Mouse (Mus musculus) stomach, postnatal 0 days (tissue): ENCODE results near the gene Slit3. TPM values are rescaled to one million over a fixed set of nuclear protein-coding genes. Genes with fewer than 3 reads are reported as not detected.

Experiments used
- ATAC-seq: fragments of 200-750 bp; cut with Nextera tagmentation; 2 replicates; pipeline ENCODE4 v1.8.0; 2017; ENCODE audit not compliant: low FRiP score, low TSS enrichment
- DNase-seq: peaks from one replicate; pipeline ENCODE4 v3.0.0-alpha.2; 2016; ENCODE audit warnings: low spot score
- H3K27ac ChIP-seq: fragments of 300-500 bp; sonication (generic); replicated peaks from 2 replicates; pipeline ENCODE4 v1.5.1; 2014; ENCODE audit warnings: mild to moderate bottlenecking, control low read depth
- H3K27me3 ChIP-seq: fragments of 300-500 bp; sonication (generic); 2 replicates; pipeline ENCODE4 v1.6.1; 2014; ENCODE audit warnings: low read length; ENCODE audit not compliant: control insufficient read depth, insufficient read depth
- H3K36me3 ChIP-seq: fragments of 300-500 bp; sonication (generic); 2 replicates; pipeline ENCODE4 v1.6.1; 2014; ENCODE audit warnings: low read length, mixed read lengths; ENCODE audit not compliant: control insufficient read depth, insufficient read depth
- H3K4me1 ChIP-seq: fragments of 300-500 bp; sonication (generic); replicated peaks from 2 replicates; pipeline ENCODE4 v1.6.1; 2014; ENCODE audit warnings: antibody characterized with exemption; ENCODE audit not compliant: control insufficient read depth, insufficient read depth
- H3K4me2 ChIP-seq: fragments of 300-500 bp; sonication (generic); replicated peaks from 2 replicates; pipeline ENCODE4 v1.6.1; 2014; ENCODE audit warnings: low read depth, mild to moderate bottlenecking, control low read depth, moderate library complexity
- H3K4me3 ChIP-seq: fragments of 300-500 bp; sonication (generic); 2 replicates; pipeline ENCODE4 v1.5.1; 2014; ENCODE audit warnings: low read depth, low read length, control low read depth
- H3K9ac ChIP-seq: fragments of 300-500 bp; sonication (generic); 2 replicates; pipeline ENCODE4 v1.6.1; 2014; ENCODE audit warnings: mild to moderate bottlenecking, low read length, control low read depth, mixed read lengths
- H3K9me3 ChIP-seq: fragments of 300-500 bp; sonication (generic); 2 replicates; pipeline ENCODE4 v1.6.1; 2016; ENCODE audit warnings: low read length; ENCODE audit not compliant: control insufficient read depth
- CTCF ChIP-seq: IDR thresholded peaks from 2 replicates; pipeline ENCODE4 v1.5.1; 2016; ENCODE audit warnings: antibody characterized with exemption, low read depth, mild to moderate bottlenecking, moderate library complexity
- EP300 ChIP-seq: optimal IDR thresholded peaks from 2 replicates; pipeline ENCODE3; 2016; ENCODE audit warnings: antibody characterized with exemption
- WGBS: fragments of 180-500 bp; shearing (Covaris S2); extraction: QIAGEN DNeasy Blood & Tissue Kit; methylation state at CpG from one replicate; pipeline ENCODE4 v1.1.7; 2014; 5-methylcytosine and 5-hydroxymethylcytosine counted together
- microRNA counts: library from miRNA; unstranded; fragments of <30 nt; microRNA quantifications from one replicate; lab custom pipeline; 2015
- microRNA-seq: library from miRNA; unstranded; fragments of <30 nt; microRNA quantifications from one replicate; pipeline ENCODE4, GENCODE M21; 2016
- polyA plus RNA-seq: library from polyadenylated mRNA; unstranded; fragments of >200 nt; fragmentation: Nextera tagmentation; extraction: Ambion mirVana; gene quantifications from 2 replicates; pipeline ENCODE4 v1.2.1, GENCODE M21; 2015

The Slit3 gene
- polyA plus RNA-seq, 1 experiment from 2014 or later = 8.1 TPM

GRCm38 (mm10) chr11:35754906-35755418 is 633.9 kb downstream of the Slit3 start:
- Histone ChIP-seq H3K4me3 (no peak overlapping the region), H3K9me3 (no peaks in the 10 kb centered on the region), H3K4me2 (no peak overlapping the region), H3K36me3 (no peaks in the 10 kb centered on the region), H3K9ac (no peak overlapping the region), H3K27me3 (no peaks in the 10 kb centered on the region), H3K4me1 (no peaks in the 10 kb centered on the region), H3K27ac (peak overlapping the region; percentile 56; the same call in 1 of the 2 replicates)
- ATAC-seq = no peak
- WGBS = 84% methylated on average over 4 of the region's 4 CpGs
- TF ChIP-seq EP300 (no peak), CTCF (no peak)
- no peak for DNase-seq

GRCm38 (mm10) chr11:35755546-35755945 is 634.5 kb downstream of the Slit3 start:
- Histone ChIP-seq H3K36me3 (no peaks in the 10 kb centered on the region), H3K27ac (peak overlapping the region; percentile 56; the same call in 1 of the 2 replicates), H3K9ac (no peak overlapping the region), H3K27me3 (no peaks in the 10 kb centered on the region), H3K4me2 (no peak overlapping the region), H3K4me1 (no peaks in the 10 kb centered on the region), H3K9me3 (no peaks in the 10 kb centered on the region), H3K4me3 (no peak overlapping the region)
- 41% methylated on average over 6 of the region's 6 CpGs for WGBS
- DNase-seq (no peak), ATAC-seq (no peak)
- TF ChIP-seq CTCF (no peak), EP300 (no peak)

- DNase-seq (no peak), ATAC-seq (no peak)
- H3K9me3 ChIP-seq = no peaks in the 10 kb centered on the region
- H3K27me3 ChIP-seq = no peaks in the 10 kb centered on the region
- no peak overlapping the region for H3K4me3 ChIP-seq
- H3K9ac ChIP-seq = no peak overlapping the region
- H3K36me3 ChIP-seq = no peaks in the 10 kb centered on the region
- WGBS = 85% methylated on average over 11 of the region's 11 CpGs
- TF ChIP-seq EP300 (no peak), CTCF (no peak)
- no peak overlapping the region for H3K27ac ChIP-seq
- no peak overlapping the region for H3K4me2 ChIP-seq
- no peaks in the 10 kb centered on the region for H3K4me1 ChIP-seq
Observed at GRCm38 (mm10) chr11:35756411-35757303, 635.6 kb downstream of the Slit3 start.

MicroRNAs encoded within 50 kb of the gene (microRNA counts, 519-probe panel; counts per million panel counts)
- microRNA mmu-miR-218 (lab: Ali Mortazavi, UCI) = 5,907 counts per million, percentile 76 among the panel's probes with 10 or more counts

Small RNA genes lying within 50 kb of the gene (microRNA-seq; reads per million reads assigned to microRNA genes)
- gene Mir218-2 = 39.2 reads per million, percentile 33 among the genes with 10 or more reads in this experiment
